Mouse (Mus musculus) erythroblast, embryonic 14.5 days (primary cell): ENCODE results near the gene Apoc2.

Source experiments
- GATA1 ChIP-seq: IDR thresholded peaks from 2 replicates; pipeline ENCODE4 v1.6.1; 2012; ENCODE audit warnings: low read length, inconsistent platforms, mixed read lengths
- TAL1 ChIP-seq: IDR thresholded peaks from 3 replicates; pipeline ENCODE4 v1.6.1; 2012; ENCODE audit warnings: low read length, inconsistent platforms, mixed read lengths

GRCm38 (mm10) chr7:19710650-19711049, 32.9 kb upstream of the Apoc2 start:
- TF ChIP-seq GATA1: no peak
- no peak for TF ChIP-seq TAL1
